Mouse (Mus musculus) hindbrain, embryonic 14.5 days (tissue): ENCODE data around the gene Itgb3. TPM values are rescaled to one million over a fixed set of nuclear protein-coding genes. Genes with fewer than 3 reads are reported as not detected.

Experiments
- ATAC-seq: fragments of 200-750 bp; cut with Nextera tagmentation; 2 replicates; pipeline ENCODE4 v1.8.0; 2017; ENCODE audit warnings: moderate number of reproducible peaks, mild to moderate bottlenecking, moderate TSS enrichment, moderate library complexity; ENCODE audit not compliant: low FRiP score
- DNase-seq: peaks from one replicate; pipeline ENCODE4 v3.0.0-alpha.2; 2015; ENCODE audit warnings: low spot score
- H3K27ac ChIP-seq: fragments of 300-500 bp; sonication (generic); 2 replicates; pipeline ENCODE4 v1.5.1; 2014; ENCODE audit warnings: mild to moderate bottlenecking, moderate library complexity
- H3K27me3 ChIP-seq: fragments of 300-500 bp; sonication (generic); 2 replicates; pipeline ENCODE4 v1.6.1; 2014; ENCODE audit warnings: mild to moderate bottlenecking, low read length, mixed read lengths; ENCODE audit not compliant: control insufficient read depth, insufficient read depth
- H3K36me3 ChIP-seq: fragments of 300-500 bp; sonication (generic); replicated peaks from 2 replicates; pipeline ENCODE4 v1.6.1; 2014; ENCODE audit not compliant: control insufficient read depth, insufficient read depth
- H3K4me1 ChIP-seq: fragments of 300-500 bp; sonication (generic); replicated peaks from 2 replicates; pipeline ENCODE4 v1.6.1; 2014; ENCODE audit warnings: antibody characterized with exemption, low read length, mixed read lengths; ENCODE audit not compliant: control insufficient read depth, insufficient read depth
- H3K4me2 ChIP-seq: fragments of 300-500 bp; sonication (generic); replicated peaks from 2 replicates; pipeline ENCODE4 v1.6.1; 2014; ENCODE audit warnings: mild to moderate bottlenecking, moderate library complexity
- H3K4me3 ChIP-seq: fragments of 300-500 bp; sonication (generic); replicated peaks from 2 replicates; pipeline ENCODE4 v1.5.1; 2014; ENCODE audit warnings: mild to moderate bottlenecking, low read length
- H3K9ac ChIP-seq: fragments of 300-500 bp; sonication (generic); 2 replicates; pipeline ENCODE4 v1.6.1; 2014
- H3K9me3 ChIP-seq: fragments of 300-500 bp; sonication (generic); 2 replicates; pipeline ENCODE4 v1.6.1; 2016; ENCODE audit warnings: low read length; ENCODE audit not compliant: control insufficient read depth
- WGBS: fragments of 180-500 bp; shearing (Covaris S2); extraction: QIAGEN DNeasy Blood & Tissue Kit; methylation state at CpG from one replicate; pipeline ENCODE4 v1.1.7; 2014; 5-methylcytosine and 5-hydroxymethylcytosine counted together
- polyA plus RNA-seq: library from polyadenylated mRNA; unstranded; fragments of >200 nt; fragmentation: Nextera tagmentation; extraction: Ambion mirVana; gene quantifications from 2 replicates; pipeline ENCODE4 v1.2.1, GENCODE M21; 2014

Gene Itgb3
- 0.43 and 0.68 TPM in 2 replicates for polyA plus RNA-seq

DNA sequence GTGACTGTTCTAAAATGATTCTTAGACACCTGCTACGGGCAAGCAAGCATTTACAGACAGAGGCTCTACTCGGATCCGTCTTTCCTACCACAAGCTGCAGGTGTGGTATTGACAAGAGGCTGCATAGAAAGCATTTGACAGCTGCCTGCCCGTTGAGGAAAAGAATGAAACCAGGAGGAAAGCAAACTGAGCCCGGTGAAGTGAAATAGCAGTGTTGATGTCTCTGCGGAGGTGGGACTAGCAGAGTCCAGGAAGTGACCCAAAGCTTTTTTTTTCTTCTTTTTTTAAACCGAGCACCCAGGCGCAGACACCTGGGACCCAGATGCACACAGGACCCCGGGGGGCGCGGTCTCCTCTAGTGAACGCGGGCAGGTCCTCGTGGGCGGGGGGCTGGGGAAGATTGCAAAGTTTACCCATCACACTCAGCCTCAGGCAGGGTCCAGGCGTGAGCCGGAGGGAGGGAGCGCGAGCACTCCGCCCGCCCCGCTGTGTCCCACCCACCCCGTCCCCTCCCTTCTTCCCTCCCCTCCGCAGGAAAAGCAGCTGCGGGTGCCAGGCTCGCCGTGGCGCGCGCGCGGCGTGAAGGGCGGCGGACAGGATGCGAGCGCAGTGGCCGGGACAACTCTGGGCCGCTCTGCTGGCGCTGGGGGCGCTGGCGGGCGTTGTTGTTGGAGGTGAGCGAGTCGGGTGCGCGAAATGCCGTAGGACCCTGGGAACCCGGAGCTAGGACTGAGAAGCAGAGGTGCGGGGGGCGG, at the start of gene Itgb3:
TSS of gene Itgb3 (plus strand) at position 510 of the 755 bp plus-strand sequence.
- Histone ChIP-seq H3K27ac (no peak within 1 kb of the TSS), H3K4me3 (peak within 1 kb of the TSS; percentile 53), H3K27me3 (peaks cover 25% of the 10 kb centered on the region), H3K4me1 (peaks cover 5% of the 10 kb centered on the region; the same call in 1 of the 2 replicates), H3K36me3 (no peaks in the 10 kb centered on the region), H3K9ac (peak within 1 kb of the TSS; percentile 69), H3K4me2 (peak within 1 kb of the TSS; percentile 94), H3K9me3 (no peaks in the 10 kb centered on the region)
- DNase-seq: peak; percentile 70
- ATAC-seq: peak; percentile 89
- WGBS: 2% methylated on average over 37 of the region's 51 CpGs

DNA sequence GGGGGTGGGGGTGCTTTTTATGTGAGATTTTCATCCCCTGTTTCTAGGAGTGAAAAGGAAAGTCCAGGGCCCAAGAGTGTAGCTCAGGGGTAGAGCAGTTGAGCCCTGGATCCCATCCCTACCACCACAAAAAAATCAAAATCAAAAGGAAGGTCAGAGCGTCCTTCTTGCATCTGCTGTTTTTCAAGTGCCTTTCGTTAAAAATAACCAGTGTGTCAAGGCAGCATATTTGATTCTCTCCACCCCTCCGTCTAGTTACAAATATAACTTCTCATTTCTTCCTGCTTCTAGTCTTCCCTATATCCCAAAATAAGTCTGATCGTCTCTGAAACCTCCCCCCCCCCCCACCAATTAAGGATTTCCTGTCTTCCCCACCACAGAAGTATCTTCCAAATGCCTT, 49.7 kb upstream of the Itgb3 start:
- H3K4me3 ChIP-seq: no peak overlapping the region
- no peaks in the 10 kb centered on the region for H3K36me3 ChIP-seq
- no peak overlapping the region for H3K4me2 ChIP-seq
- no peak overlapping the region for H3K27ac ChIP-seq
- no peaks in the 10 kb centered on the region for H3K4me1 ChIP-seq
- 92% methylated on average over 4 of the region's 4 CpGs for WGBS
- DNase-seq (no peak), ATAC-seq (no peak)
- no peak overlapping the region for H3K9ac ChIP-seq
- H3K27me3 ChIP-seq: no peaks in the 10 kb centered on the region
- no peaks in the 10 kb centered on the region for H3K9me3 ChIP-seq

DNA sequence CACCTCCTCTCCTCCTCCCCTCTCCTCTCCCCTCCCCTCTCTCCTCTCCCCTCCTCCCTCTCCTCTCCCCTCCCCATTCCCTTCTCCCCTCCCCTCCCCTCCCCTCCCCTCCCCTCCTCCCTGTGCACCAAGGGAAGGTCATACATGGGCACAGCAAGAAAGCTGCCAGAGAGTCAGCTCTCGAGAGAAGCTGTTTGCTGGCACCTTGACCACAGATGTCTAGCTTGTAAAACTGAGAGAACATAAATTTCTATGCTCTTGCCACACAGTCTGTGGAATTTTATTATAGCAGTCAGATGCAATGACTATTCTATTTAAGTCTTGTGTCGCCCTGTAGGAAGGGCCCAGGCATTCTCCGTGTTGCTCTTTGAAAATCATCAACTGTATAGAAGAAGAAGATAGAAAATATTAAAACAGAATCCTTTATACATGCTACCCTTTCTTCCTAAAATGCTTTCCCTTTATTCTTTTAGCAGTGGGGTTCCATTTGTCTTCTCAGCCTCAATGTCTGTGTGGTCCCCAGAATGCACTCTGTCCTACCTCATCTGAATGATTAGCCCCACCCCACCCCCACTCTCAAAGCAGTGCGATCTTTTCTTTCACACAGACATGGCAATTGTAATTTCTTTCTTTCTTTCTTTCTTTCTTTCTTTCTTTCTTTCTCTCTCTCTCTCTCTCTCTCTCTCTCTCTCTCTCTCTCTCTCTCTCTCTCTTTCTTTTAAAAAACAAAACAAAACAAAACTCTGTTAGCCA, 49.0 kb upstream of the Itgb3 start:
- Histone ChIP-seq H3K27me3 (no peaks in the 10 kb centered on the region), H3K4me1 (no peaks in the 10 kb centered on the region), H3K4me3 (no peak overlapping the region), H3K27ac (no peak overlapping the region), H3K4me2 (no peak overlapping the region), H3K9me3 (no peaks in the 10 kb centered on the region), H3K36me3 (no peaks in the 10 kb centered on the region), H3K9ac (no peak overlapping the region)
- WGBS: 46% methylated on average over 4 of the region's 4 CpGs
- DNase-seq: no peak
- ATAC-seq: no peak

- Histone ChIP-seq H3K27me3 (no peaks in the 10 kb centered on the region), H3K27ac (no peak overlapping the region), H3K4me3 (no peak overlapping the region), H3K4me1 (no peaks in the 10 kb centered on the region), H3K9ac (no peak overlapping the region), H3K4me2 (no peak overlapping the region), H3K36me3 (no peaks in the 10 kb centered on the region), H3K9me3 (no peaks in the 10 kb centered on the region)
- DNase-seq: no peak
- 67% methylated on average over 2 of the region's 2 CpGs for WGBS
- no peak for ATAC-seq
These were observed 46.8 kb upstream of the Itgb3 start for GRCm38 (mm10) chr11:104560971-104561370.

- no peaks in the 10 kb centered on the region for H3K4me1 ChIP-seq
- no peak for DNase-seq
- 92% methylated on average over 1 of the region's 1 CpGs for WGBS
- no peak overlapping the region for H3K9ac ChIP-seq
- no peaks in the 10 kb centered on the region for H3K36me3 ChIP-seq
- no peaks in the 10 kb centered on the region for H3K9me3 ChIP-seq
- no peak overlapping the region for H3K4me3 ChIP-seq
- no peak for ATAC-seq
- no peaks in the 10 kb centered on the region for H3K27me3 ChIP-seq
- H3K27ac ChIP-seq: no peak overlapping the region
- no peak overlapping the region for H3K4me2 ChIP-seq
These were observed 44.3 kb upstream of the Itgb3 start for GRCm38 (mm10) chr11:104563496-104563895.

DNA sequence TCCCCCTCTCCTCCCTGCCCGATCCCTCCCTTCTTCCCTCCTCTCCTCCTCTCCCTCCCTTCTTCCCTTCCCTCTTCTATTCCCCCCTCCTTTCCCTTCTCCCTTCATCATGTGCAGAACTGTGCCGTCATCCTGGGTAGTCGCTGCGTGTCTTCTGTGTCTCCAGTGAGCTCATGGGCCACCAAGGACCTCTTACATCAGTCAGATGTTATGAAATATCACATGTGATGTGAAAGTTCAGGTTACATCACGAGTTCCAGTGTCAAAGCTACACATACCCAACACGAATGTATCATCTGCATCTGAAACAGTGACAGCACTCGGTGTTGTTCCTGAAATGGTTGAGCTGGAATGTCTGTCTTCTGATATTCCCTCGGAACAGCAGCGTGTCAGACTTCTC, 42.6 kb upstream of the Itgb3 start:
- ATAC-seq: no peak
- H3K36me3 ChIP-seq: no peaks in the 10 kb centered on the region
- no peak for DNase-seq
- H3K27me3 ChIP-seq: no peaks in the 10 kb centered on the region
- no peak overlapping the region for H3K4me2 ChIP-seq
- 90% methylated on average over 9 of the region's 9 CpGs for WGBS
- H3K9ac ChIP-seq: no peak overlapping the region
- H3K27ac ChIP-seq: no peak overlapping the region
- no peaks in the 10 kb centered on the region for H3K9me3 ChIP-seq
- H3K4me1 ChIP-seq: no peaks in the 10 kb centered on the region
- H3K4me3 ChIP-seq: no peak overlapping the region

GRCm38 (mm10) chr11:104566097-104566496, 41.7 kb upstream of the Itgb3 start:
- H3K9me3 ChIP-seq: no peaks in the 10 kb centered on the region
- no peak overlapping the region for H3K9ac ChIP-seq
- H3K36me3 ChIP-seq: no peaks in the 10 kb centered on the region
- no peak overlapping the region for H3K27ac ChIP-seq
- no peak overlapping the region for H3K4me3 ChIP-seq
- WGBS: 89% methylated on average over 6 of the region's 6 CpGs
- no peaks in the 10 kb centered on the region for H3K4me1 ChIP-seq
- DNase-seq: no peak
- H3K4me2 ChIP-seq: no peak overlapping the region
- ATAC-seq: no peak
- H3K27me3 ChIP-seq: no peaks in the 10 kb centered on the region

- Histone ChIP-seq H3K4me1 (no peaks in the 10 kb centered on the region), H3K27ac (no peak overlapping the region), H3K27me3 (peaks cover 1% of the 10 kb centered on the region), H3K9me3 (no peaks in the 10 kb centered on the region), H3K4me2 (no peak overlapping the region), H3K4me3 (no peak overlapping the region), H3K9ac (no peak overlapping the region), H3K36me3 (no peaks in the 10 kb centered on the region)
- no peak for DNase-seq
- ATAC-seq: no peak
- 80% methylated on average over 2 of the region's 2 CpGs for WGBS
These were observed 41.0 kb upstream of the Itgb3 start for GRCm38 (mm10) chr11:104566796-104567195.

DNA sequence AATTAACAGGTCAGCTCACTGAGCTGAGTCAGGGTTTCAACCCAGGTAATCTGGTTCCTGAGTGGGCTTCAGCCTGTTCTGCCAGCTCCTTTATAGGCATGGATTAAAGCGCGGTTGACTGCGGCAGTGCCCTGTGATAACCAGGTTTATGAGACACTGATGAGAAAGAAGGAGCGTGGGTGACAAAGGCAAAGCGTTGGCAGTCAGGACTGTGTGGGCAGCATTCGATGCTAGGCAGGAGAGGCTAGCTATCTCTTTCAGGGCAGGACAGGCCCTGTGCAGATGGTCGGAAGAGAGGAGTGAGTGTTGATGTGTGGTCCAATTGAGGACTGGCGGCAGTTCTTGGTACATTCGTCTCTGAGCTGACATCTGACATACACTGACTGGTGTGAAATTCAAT, 40.1 kb upstream of the Itgb3 start:
- ATAC-seq (no peak), DNase-seq (no peak)
- no peak overlapping the region for H3K4me2 ChIP-seq
- WGBS: 89% methylated on average over 9 of the region's 9 CpGs
- H3K27ac ChIP-seq: no peak overlapping the region
- no peaks in the 10 kb centered on the region for H3K9me3 ChIP-seq
- H3K4me3 ChIP-seq: no peak overlapping the region
- H3K4me1 ChIP-seq: no peaks in the 10 kb centered on the region
- no peak overlapping the region for H3K9ac ChIP-seq
- no peaks in the 10 kb centered on the region for H3K36me3 ChIP-seq
- H3K27me3 ChIP-seq: peaks cover 5% of the 10 kb centered on the region
